Mouse (Mus musculus) urinary bladder, postnatal 25 days (tissue): Measurements from ENCODE around the gene Kif3c.
A peak's percentile ranks its signal among the peaks of the same experiment; 100 is the strongest.

Source experiments
- DNase-seq: peaks from one replicate; pipeline ENCODE4 v3.0.0; 2022; ENCODE audit warnings: low spot score

Kif3c gene

DNA sequence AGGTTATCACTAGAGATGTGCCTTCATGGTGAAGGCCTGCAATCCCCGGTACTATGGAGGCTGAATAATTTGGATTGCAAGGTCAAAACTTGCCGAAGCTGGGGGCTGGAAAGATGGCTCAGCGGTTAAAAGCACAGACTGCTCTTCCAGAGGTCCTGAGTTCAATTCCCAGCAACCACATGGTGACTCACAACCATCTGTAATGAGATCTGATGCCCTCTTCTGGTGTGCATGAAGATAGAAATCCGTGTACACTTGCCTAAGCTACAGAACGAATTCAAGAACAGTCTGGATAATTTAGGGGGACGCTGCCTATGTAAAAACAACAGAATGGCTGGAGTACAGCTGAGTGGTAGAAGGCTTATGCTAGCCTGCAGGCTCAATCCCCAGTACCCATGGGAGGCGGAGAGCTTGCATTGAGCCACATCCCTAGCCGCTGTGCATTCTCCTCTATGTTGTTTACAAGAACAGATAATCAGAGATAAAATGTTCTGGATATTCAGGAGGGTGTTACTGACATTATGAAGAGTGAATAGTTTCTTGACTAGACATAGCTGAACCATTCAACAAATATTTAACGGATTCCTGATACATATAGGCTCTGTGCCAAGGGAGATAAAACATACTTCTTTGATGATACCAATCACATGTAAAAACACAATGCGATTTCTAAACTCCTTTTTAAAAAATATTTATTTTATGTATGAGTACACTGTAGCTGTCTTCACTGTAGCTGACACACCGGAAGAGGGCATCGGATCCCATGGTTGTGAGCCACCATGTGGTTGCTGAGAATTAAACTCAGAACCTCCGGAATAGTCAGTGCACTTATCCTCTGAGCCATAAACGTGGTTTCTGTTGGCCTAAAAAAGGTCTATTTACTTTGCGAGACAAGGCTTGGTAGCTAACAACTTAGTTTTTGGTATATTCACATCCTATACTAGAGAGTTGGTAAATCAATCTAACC lies 60.7 kb downstream of the Kif3c start:
- no peak for DNase-seq

- peak; percentile 98 for DNase-seq
Observed at GRCm38 (mm10) chr12:3426530-3427034, 61.6 kb downstream of the Kif3c start, which contains the start of gene Asxl2. Asxl2 (plus strand) TSS chr12:3426857.

DNA sequence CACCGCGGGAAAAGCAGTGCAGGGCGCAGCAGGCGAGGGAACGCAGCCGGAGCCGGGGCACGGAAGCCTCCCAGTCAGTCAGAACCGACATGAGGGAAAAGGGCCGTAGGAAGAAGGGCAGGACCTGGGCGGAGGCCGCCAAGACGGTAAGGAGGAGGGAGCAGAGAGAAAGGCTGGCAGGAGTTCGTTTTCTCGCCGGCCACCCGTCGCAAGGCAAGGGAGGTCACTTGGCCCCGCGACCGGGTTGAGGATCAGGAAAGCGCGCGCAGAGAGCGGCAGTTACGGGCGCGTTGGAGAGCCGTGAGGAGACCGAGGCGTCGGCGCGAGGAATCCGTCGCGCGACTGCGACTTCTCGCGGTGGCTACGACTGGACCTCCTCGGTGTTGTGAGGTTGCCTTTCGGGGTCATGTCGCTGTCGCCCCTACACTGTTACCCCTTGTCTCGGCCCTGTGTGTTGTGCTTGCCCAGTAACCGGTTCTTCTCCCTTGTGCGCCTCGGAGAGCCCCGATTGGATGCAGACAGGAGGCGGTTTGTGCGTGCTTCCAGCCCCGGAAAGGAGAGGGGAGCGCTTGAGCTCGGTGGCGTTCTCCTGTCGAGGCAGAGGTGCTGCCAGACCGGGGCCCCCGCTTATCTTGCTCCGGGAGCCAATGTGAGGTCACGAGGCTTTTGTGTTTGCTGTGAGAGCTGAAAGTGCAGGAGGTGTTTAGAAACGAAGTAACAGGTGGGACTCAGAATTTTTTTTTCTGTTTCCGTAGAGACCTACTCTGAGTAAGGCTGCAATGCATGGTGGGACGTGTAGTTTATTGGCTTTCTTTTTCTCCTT lies 62.3 kb downstream of the Kif3c start:
- DNase-seq: peak; percentile 65

DNA sequence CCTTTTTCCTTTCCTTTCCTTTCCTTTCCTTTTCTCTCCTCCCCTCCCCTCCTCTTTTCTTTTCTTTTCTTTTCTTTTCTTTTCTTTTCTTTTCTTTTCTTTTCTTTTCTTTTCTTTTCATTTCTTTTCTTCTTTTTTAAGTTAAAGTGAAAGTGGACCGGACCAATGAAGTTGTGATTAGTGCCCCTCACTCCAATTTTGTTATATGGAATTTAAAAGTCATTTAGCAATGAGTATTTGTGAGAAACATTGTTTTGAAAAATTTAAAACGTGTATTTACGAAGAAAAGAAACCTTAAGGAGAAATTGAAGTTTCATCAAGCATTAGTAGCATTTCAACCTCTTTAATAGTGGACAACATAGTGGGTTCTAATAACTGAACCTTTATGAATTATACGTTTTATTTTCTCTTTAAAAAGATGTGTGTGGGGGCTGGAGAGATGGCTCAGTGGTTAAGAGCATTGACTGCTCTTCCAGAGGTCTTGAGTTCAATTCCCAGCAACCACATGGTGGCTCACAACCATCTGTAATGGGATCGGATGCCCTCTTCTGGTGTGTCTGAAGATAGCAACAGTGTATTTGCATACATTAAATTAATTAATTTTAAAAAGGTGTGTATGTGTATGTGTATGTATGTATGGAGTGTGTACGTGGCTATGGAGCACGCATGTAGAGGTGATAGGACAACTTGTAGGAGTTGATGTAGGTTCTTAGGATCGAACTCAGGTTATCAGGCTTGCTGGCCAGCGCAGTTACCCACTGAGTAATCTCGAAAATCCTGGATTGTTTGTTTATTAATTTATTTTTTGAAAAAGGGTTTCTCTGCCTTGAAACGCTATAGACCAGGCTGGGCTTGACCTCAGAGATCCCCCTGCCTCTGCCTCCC lies 63.2 kb downstream of the Kif3c start:
- DNase-seq: no peak

DNA sequence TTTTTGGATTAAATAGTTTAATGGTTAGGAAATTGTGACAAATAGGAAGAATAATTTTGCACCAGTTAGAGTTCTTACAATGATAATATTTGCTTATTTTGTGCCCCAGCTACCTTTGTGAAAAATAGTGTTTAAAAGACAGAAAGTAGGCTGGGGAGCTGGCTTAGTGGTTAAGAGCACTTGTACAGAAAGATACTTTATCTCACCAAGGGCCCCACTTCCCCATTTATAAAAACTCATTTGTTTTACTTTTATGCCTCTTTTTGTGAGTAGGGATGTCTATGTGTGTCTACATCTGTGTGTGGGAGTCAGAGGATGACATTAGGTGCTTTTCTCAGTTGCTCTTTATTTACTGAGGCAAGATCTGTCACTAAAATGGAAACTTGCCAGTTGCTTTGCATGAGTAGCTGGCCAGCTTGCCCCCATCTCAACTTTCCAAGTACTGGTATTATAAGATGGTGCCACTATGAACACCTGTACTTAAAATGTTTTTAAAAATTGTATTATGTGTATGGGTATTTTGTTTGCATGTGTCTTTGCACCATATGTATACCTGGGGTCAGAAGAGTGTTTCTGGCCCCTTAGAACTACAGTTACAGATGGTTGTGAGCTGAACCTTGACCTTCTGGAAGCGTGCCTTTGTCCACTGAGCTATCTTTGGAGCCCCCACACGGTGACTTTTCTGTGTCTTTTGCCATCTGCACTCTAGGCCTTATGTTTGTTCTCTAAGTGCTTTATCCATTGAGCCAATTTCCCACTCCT lies 64.9 kb downstream of the Kif3c start:
- no peak for DNase-seq

GRCm38 (mm10) chr12:3430443-3430753 lies 65.5 kb downstream of the Kif3c start:
- no peak for DNase-seq

DNA sequence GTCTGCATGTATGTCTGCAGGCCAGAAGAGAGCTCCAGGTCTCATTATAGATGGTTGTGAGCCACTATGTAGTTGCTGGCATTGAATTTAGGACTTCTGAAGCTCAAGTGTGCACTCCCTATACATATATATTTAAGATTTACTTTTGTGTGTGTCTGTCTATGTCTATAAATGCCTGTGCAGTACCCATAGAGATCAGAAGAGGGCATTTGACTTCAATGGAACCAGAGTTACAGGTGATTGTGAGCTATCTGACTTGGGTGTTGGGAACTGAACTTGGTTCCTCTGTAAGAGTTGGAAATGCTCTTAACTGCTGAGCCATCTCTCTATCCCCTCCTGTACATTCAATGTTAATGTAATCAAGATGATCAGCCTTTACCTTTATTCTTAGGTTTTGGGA lies 66.1 kb downstream of the Kif3c start:
- DNase-seq: no peak

DNA sequence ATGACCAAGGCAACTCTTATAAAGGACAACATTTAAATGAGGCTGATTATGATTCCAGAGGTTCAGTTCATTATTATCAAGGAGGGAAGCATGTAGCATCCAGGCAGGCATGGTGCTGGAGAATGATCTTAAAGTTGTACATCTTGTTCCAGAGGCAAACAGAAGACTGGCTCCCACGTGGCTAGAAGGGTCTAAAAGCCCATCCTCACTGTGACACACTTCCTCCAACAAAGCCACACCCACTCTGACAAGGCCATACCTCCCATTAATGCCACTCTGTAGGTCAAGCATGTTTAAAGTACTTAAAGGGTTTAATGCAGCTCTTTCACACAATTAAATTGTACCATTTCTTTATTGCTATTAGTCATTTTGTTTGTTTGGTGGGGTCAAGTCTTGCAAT lies 68.8 kb downstream of the Kif3c start:
- no peak for DNase-seq

GRCm38 (mm10) chr12:3436446-3436845 lies 71.5 kb downstream of the Kif3c start:
- no peak for DNase-seq

- DNase-seq: no peak
Observed at GRCm38 (mm10) chr12:3437815-3438214, 72.9 kb downstream of the Kif3c start.

DNA sequence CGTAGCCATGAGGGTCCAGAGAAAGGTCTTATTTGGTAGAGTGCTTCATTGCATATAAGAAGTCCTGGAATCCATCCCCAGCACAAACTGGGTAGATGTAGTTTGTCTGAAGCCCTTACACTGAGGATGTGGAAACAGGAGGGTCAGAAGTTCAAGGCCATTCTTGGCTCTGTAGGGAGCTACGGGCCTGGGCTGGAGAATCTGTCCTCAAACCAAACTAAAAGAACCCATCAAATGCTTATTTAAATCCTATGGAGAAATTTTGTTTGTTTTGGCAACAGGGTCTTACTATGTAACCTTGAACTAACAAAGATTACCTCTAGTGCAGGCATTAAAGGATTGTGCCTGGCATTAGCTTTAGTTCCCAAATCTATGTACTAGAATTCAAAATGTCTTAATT lies 76.0 kb downstream of the Kif3c start:
- no peak for DNase-seq

DNA sequence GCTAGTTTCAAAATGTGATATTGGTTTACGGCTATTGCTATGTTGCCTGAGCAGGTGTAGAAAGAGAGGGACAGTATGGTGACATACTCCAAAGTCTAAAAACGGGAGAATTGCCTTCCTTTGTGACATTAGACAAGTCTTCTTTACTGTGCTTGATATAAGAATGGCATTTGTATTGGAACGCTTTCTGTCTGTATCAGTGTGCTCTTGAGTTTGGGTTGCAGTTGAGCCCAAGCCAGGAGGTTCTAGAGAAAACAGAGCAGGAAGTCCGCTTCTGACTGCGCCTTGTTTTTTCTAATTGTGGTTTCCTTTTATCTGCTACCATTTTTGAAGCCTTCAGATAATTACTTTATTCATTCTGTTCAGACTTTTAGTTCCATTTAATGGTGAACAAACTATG lies 76.4 kb downstream of the Kif3c start:
- DNase-seq: no peak

DNA sequence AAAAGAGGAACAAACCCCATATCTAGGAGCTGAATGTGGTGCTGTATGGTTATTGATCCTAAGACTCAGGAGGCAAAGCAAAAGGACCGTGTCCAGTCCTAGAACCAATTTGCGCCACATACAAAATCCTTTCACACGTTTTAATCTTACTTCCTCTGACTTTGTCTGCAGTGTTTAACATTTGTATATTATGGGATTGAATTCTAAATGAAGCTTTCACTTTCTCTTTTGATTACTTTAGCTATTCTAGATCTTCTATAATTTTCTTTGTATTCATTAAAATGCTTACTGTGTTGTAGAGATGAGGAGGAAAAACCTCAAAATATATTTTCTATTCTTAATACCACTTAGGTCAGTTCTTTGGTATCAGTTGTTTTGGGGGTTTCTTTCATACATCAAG lies 88.6 kb downstream of the Kif3c start:
- DNase-seq: no peak
